17 mouse cellular contexts compared by ENCODE assay signal in genomic region chr7:4822162-4822907, GRCm38 (mm10). TPM values are rescaled to one million over a fixed set of nuclear protein-coding genes. Genes with fewer than 3 reads are reported as not detected.
DNase-seq lines count a peak whose midpoint lies in the region; TF ChIP-seq lines count a peak whose summit lies in the region.
"Had no signal": no experiment of that assay in that cellular context is flagged by ENCODE, and none has a peak within 500 bp of the region (broad histone marks: within the 10 kb centered on the region; RNA-seq: fewer than 3 reads in every experiment).

No protein-coding gene starts in this region.

- peak overlapping the region; percentile 79 for H3K27ac ChIP-seq in layer of hippocampus, adult 2 months
- peak overlapping the region; percentile 85 for H3K27ac ChIP-seq in ES-E14 (ENCODE audit: insufficient read depth, low read depth, low read length, poor library complexity, severe bottlenecking)
- H3K27ac ChIP-seq in midbrain, embryonic 10.5 days (replicated peaks): no peak overlapping the region

- 74% methylated on average over 6 of the region's 6 CpGs for WGBS in midbrain, embryonic 10.5 days

- no peak for TF ChIP-seq CTCF in layer of hippocampus, adult 2 months (conservative IDR thresholded peaks at IDR 0.05)

- no peak for DNase-seq in layer of hippocampus, adult 2 months (ENCODE audit: low spot score in 2 of 2)
- no peak for DNase-seq in layer of hippocampus, postnatal 10 days (ENCODE audit: low spot score in 2 of 2)
- DNase-seq in ES-E14 (ENCODE audit: low read depth, low spot score): no peak
- peak; percentile 22 for DNase-seq in kidney, adult 18-20 months
- peak; percentile 30 to 48 for DNase-seq in kidney, postnatal 25 days
- DNase-seq in right cerebral cortex, postnatal 36 days (ENCODE audit: low spot score in 2 of 2): no peak
- no peak for DNase-seq in midbrain, embryonic 10.5 days (ENCODE audit: low spot score)
- DNase-seq: cerebellum, adult 11-12 months had no signal

- H3K4me3 ChIP-seq in layer of hippocampus, adult 2 months: no peak overlapping the region
- H3K4me3 ChIP-seq in ES-E14 (ENCODE audit: insufficient read depth in 1 of 2, low read depth in 1 of 2, low read length in 2 of 2, poor library complexity in 1 of 2, severe bottlenecking in 1 of 2): peak overlapping the region in 1 of 2 experiments; percentile 18; a peak in 1 of 4 replicates
- no peak overlapping the region for H3K4me3 ChIP-seq in midbrain, embryonic 10.5 days
- H3K4me3 ChIP-seq: megakaryocyte, embryonic 14.5 days had no signal

- peaks cover 19 to 41% of the 10 kb centered on the region in 2 experiments for H3K4me1 ChIP-seq in ES-E14 (ENCODE audit: control insufficient read depth in 2 of 2, insufficient read depth in 2 of 2, low read length in 2 of 2, poor library complexity in 1 of 2)
- peaks cover 7% of the 10 kb centered on the region; the same call in 1 of the 2 replicates for H3K4me1 ChIP-seq in midbrain, embryonic 10.5 days

- H3K9ac ChIP-seq in ES-E14 (ENCODE audit: insufficient read depth, low read depth, low read length, poor library complexity, severe bottlenecking): peak overlapping the region; percentile 15; the same call in 1 of the 2 replicates

- no peaks in the 10 kb centered on the region for H3K9me3 ChIP-seq in ES-E14 (ENCODE audit: control insufficient read depth, insufficient read depth, low read depth, low read length)
- no peaks in the 10 kb centered on the region for H3K9me3 ChIP-seq in midbrain, embryonic 10.5 days (replicated peaks)
- H3K9me3 ChIP-seq: megakaryocyte, embryonic 14.5 days had no signal

- H3K27me3 ChIP-seq in midbrain, embryonic 10.5 days (ENCODE audit: low read depth, poor library complexity, severe bottlenecking): no peaks in the 10 kb centered on the region

- in situ Hi-C loops in ES-E14 (cut with MboI; ENCODE audit: low sequenced_read_pairs in 2 of 2, unreplicated experiment in 2 of 2): no loop called here

- H3K36me3 ChIP-seq in ES-E14 (ENCODE audit: control insufficient read depth, insufficient read depth, low read length, poor library complexity, severe bottlenecking): no peaks in the 10 kb centered on the region
- H3K36me3 ChIP-seq in midbrain, embryonic 10.5 days: no peaks in the 10 kb centered on the region

TF ChIP-seq in ES-E14, 5 proteins besides CTCF, POLR2A, EP300 and RAD21:
- no peak for TF ChIP-seq HCFC1 (IDR thresholded peaks at IDR 0.05; ENCODE audit: borderline replicate concordance, insufficient read depth, low read length)
- no peak for TF ChIP-seq MAFK (IDR thresholded peaks at IDR 0.05; ENCODE audit: insufficient read depth, low read depth, low read length)
- no peak for TF ChIP-seq ZNF384 (IDR thresholded peaks at IDR 0.05; ENCODE audit: low read depth, low read length)
- TF ChIP-seq ZC3H11A (IDR thresholded peaks at IDR 0.05; ENCODE audit: borderline replicate concordance, low read depth, low read length): no peak
- TF ChIP-seq CHD2 (IDR thresholded peaks at IDR 0.05; ENCODE audit: low read depth, low read length): no peak

RNA-seq across cellular contexts. Expression of gene Ube2s, which starts 9.9 kb away (rescaled TPM):
- total RNA-seq in layer of hippocampus, adult 2 months (2021): 100 to 1,000 TPM; 106 to 108 TPM
- 100 to 1,000 TPM; 129 to 166 TPM for total RNA-seq in layer of hippocampus, postnatal 10 days (2021)
- 461 and 499 TPM in 2 replicates for total RNA-seq in ES-E14 (2012; rRNA removed)
- 357 and 426 TPM in 2 replicates for polyA plus RNA-seq in midbrain, embryonic 10.5 days (2016; fragmentation: Nextera tagmentation; extraction: Ambion mirVana)

RNA-seq across cellular contexts. Expression of gene Shisa7, which starts 22.2 kb away (rescaled TPM):
- 100 to 1,000 TPM; 172 to 204 TPM for total RNA-seq in layer of hippocampus, adult 2 months (2021)
- 100 to 1,000 TPM; 107 to 116 TPM for total RNA-seq in layer of hippocampus, postnatal 10 days (2021)
- 6.9 and 8.4 TPM in 2 replicates for total RNA-seq in ES-E14 (2012; rRNA removed)
- polyA plus RNA-seq in midbrain, embryonic 10.5 days (2016; fragmentation: Nextera tagmentation; extraction: Ambion mirVana): 0.28 and 1.1 TPM in 2 replicates
- total RNA-seq: monocyte, adult 5-6 weeks had no signal
- polyA plus RNA-seq: heart, postnatal 0 days had no signal

RNA-seq across cellular contexts. Expression of gene Rpl28, which starts 29.7 kb away (rescaled TPM):
- 100 to 1,000 TPM; 458 to 462 TPM for total RNA-seq in layer of hippocampus, adult 2 months (2021)
- total RNA-seq in layer of hippocampus, postnatal 10 days (2021): 100 to 1,000 TPM; 540 to 663 TPM
- total RNA-seq in ES-E14 (2012; rRNA removed): 1,352 and 1,377 TPM in 2 replicates
- polyA plus RNA-seq in midbrain, embryonic 10.5 days (2016; fragmentation: Nextera tagmentation; extraction: Ambion mirVana): 339 and 383 TPM in 2 replicates

RNA-seq across cellular contexts. Expression of gene Tmem238, which starts 32.9 kb away (rescaled TPM):
- 1 to 10 TPM; 2.6 to 2.7 TPM for total RNA-seq in layer of hippocampus, adult 2 months (2021)
- 1 to 10 TPM; 4.3 to 5.4 TPM for total RNA-seq in layer of hippocampus, postnatal 10 days (2021)
- total RNA-seq in ES-E14 (2012; rRNA removed): 13.0 and 27.7 TPM in 2 replicates
- 2.7 and 3.4 TPM in 2 replicates for polyA plus RNA-seq in midbrain, embryonic 10.5 days (2016; fragmentation: Nextera tagmentation; extraction: Ambion mirVana)

RNA-seq across cellular contexts. Expression of gene Tmem190, which starts 39.6 kb away (rescaled TPM):
- not detected for total RNA-seq in layer of hippocampus, adult 2 months (2021)
- not detected for total RNA-seq in layer of hippocampus, postnatal 10 days (2021)
- total RNA-seq in ES-E14 (2012; rRNA removed): not detected in 2 replicates
- not detected in 2 replicates for polyA plus RNA-seq in midbrain, embryonic 10.5 days (2016; fragmentation: Nextera tagmentation; extraction: Ambion mirVana)
- total RNA-seq: adrenal gland, adult 18-20 months; common myeloid progenitor, adult 5-6 weeks; gastrocnemius, postnatal 4 days; left cerebral cortex, postnatal 10 days; liver, adult 2 months; monocyte, adult 5-6 weeks had no signal
- polyA plus RNA-seq: heart, postnatal 0 days; liver, adult 2 months; urinary bladder, adult 2 months had no signal

Comparison
In these comparisons a context has a peak if more than half of its experiments do, and no peak if none do; other contexts are left out.
1. DNase-seq: peak in kidney, adult 18-20 months (single experiment) and kidney, postnatal 25 days (2 of 2); none in layer of hippocampus, adult 2 months (0 of 2), layer of hippocampus, postnatal 10 days (0 of 2), ES-E14 (single experiment), right cerebral cortex, postnatal 36 days (0 of 2) and midbrain, embryonic 10.5 days (single experiment).
2. RNA of gene Shisa7, which starts 22.2 kb away (total RNA-seq): 172 to 204 TPM in layer of hippocampus, adult 2 months and 107 to 116 TPM in layer of hippocampus, postnatal 10 days; 6.9 to 8.4 TPM in ES-E14; every median in the first group is over 10 times any median in the second.